Mouse (Mus musculus): ENCODE results near the gene Ggt1. TPM values are rescaled to one million over a fixed set of nuclear protein-coding genes. Genes with fewer than 3 reads are reported as not detected.
A peak's percentile ranks its signal among the peaks of the same experiment; 100 is the strongest.

The Ggt1 gene
- total and polyA plus RNA-seq, 3 experiments: 1.3 to 3.8 (median 2.1) TPM

GRCm38 (mm10) chr10:75585876-75586552 is 24.6 kb downstream of the Ggt1 start:
- DNase-seq (ENCODE audit: extremely low read depth): peak; percentile 90
- no peak overlapping the region for H3K9ac ChIP-seq (ENCODE audit: insufficient read depth, low read depth)
- no peaks in the 10 kb centered on the region for H3K79me2 ChIP-seq (replicated peaks; ENCODE audit: control insufficient read depth, extremely low read depth, insufficient read depth, poor library complexity, severe bottlenecking)
- dilution Hi-C loops (cut with MboI; ENCODE audit: extremely low pct_ligation_motif_present, extremely low pct_unique_long_range_greater_than_20kb, low sequenced_read_pairs): no loop called here
- H3K4me3 ChIP-seq (replicated peaks in 1 of 3; ENCODE audit: low read depth in 2 of 3, low read length in 2 of 3, poor library complexity in 1 of 3): no peak overlapping the region
- no peak overlapping the region for H3K27ac ChIP-seq (ENCODE audit: insufficient read depth, low read depth)
- in situ Hi-C loops (cut with MboI; ENCODE audit: low pct_ligation_motif_present, low pct_unique_long_range_greater_than_20kb, low sequenced_read_pairs): loop anchor here (10.0 to 25.0 kb wide), 3 partner anchors 49 to 376 kb away; partner anchors contain the start of genes Gm5134 and Gstt2
- H3K4me2 ChIP-seq (ENCODE audit: insufficient read depth, low read depth, poor library complexity, severe bottlenecking): peak overlapping the region; percentile 37
- no peaks in the 10 kb centered on the region for H3K36me3 ChIP-seq (replicated peaks in 1 of 2; ENCODE audit: control insufficient read depth in 1 of 2, insufficient read depth in 1 of 2, low read length in 1 of 2)
- no peaks in the 10 kb centered on the region for H3K9me3 ChIP-seq (replicated peaks; ENCODE audit: low read length)
- TF ChIP-seq SMC3 (IDR thresholded peaks at IDR 0.05; ENCODE audit: low read depth, low read length) (peak; percentile 89), ZKSCAN1 (IDR thresholded peaks at IDR 0.05; ENCODE audit: borderline replicate concordance, low read depth, low read length) (no peak), ZC3H11A (IDR thresholded peaks at IDR 0.05; ENCODE audit: low read depth, low read length) (peak; percentile 58), RAD21 (IDR thresholded peaks at IDR 0.05; ENCODE audit: low read depth, low read length) (peak; percentile 97), TBP (conservative IDR thresholded peaks at IDR 0.05; ENCODE audit: low read depth, low read length) (no peak), CHD2 (IDR thresholded peaks at IDR 0.05; ENCODE audit: low read length) (no peak), IRF4 (IDR thresholded peaks at IDR 0.05; ENCODE audit: low read depth, low read length) (no peak), GABPA (IDR thresholded peaks at IDR 0.05; ENCODE audit: insufficient replicate concordance, low read depth, low read length) (no peak), BHLHE40 (IDR thresholded peaks at IDR 0.05; ENCODE audit: low read depth, low read length) (no peak), ELF1 (IDR thresholded peaks at IDR 0.05; ENCODE audit: low read depth, low read length) (no peak), MAZ (IDR thresholded peaks at IDR 0.05; ENCODE audit: low read depth, low read length) (no peak), NRF1 (IDR thresholded peaks at IDR 0.05; ENCODE audit: low read depth, low read length) (no peak), CTCF (conservative IDR thresholded peaks at IDR 0.05 in 1 of 2, IDR thresholded peaks at IDR 0.05 in 1 of 2; ENCODE audit: low read depth in 2 of 2, low read length in 2 of 2) (peak; percentile 95 to 98)
- peaks cover 11 to 38% of the 10 kb centered on the region in 2 experiments for H3K4me1 ChIP-seq (ENCODE audit: control insufficient read depth in 1 of 2, insufficient read depth in 2 of 2)
- H3K27me3 ChIP-seq (replicated peaks): peaks cover 5% of the 10 kb centered on the region

- peaks cover 5% of the 10 kb centered on the region for H3K27me3 ChIP-seq (replicated peaks)
- peak overlapping the region; percentile 9; the same call in 1 of the 2 replicates for H3K4me2 ChIP-seq (ENCODE audit: insufficient read depth, low read depth, poor library complexity, severe bottlenecking)
- no peaks in the 10 kb centered on the region for H3K36me3 ChIP-seq (replicated peaks in 1 of 2; ENCODE audit: control insufficient read depth in 1 of 2, insufficient read depth in 1 of 2, low read length in 1 of 2)
- in situ Hi-C loops (cut with MboI; ENCODE audit: low pct_ligation_motif_present, low pct_unique_long_range_greater_than_20kb, low sequenced_read_pairs) (loop anchor here (10.0 to 25.0 kb wide), 3 partner anchors 48 to 376 kb away; partner anchors contain the start of genes Gm5134 and Gstt2), dilution Hi-C loops (cut with MboI; ENCODE audit: extremely low pct_ligation_motif_present, extremely low pct_unique_long_range_greater_than_20kb, low sequenced_read_pairs) (no loop called here)
- H3K4me1 ChIP-seq (ENCODE audit: control insufficient read depth in 1 of 2, insufficient read depth in 2 of 2): peaks cover 14 to 43% of the 10 kb centered on the region in 2 experiments
- H3K4me3 ChIP-seq (replicated peaks in 1 of 3; ENCODE audit: low read depth in 2 of 3, low read length in 2 of 3, poor library complexity in 1 of 3): no peak overlapping the region
- H3K79me2 ChIP-seq (replicated peaks; ENCODE audit: control insufficient read depth, extremely low read depth, insufficient read depth, poor library complexity, severe bottlenecking): no peaks in the 10 kb centered on the region
- no peak for DNase-seq (ENCODE audit: extremely low read depth)
- TF ChIP-seq MAX (IDR thresholded peaks at IDR 0.05; ENCODE audit: low read length) (no peak), USF1 (IDR thresholded peaks at IDR 0.05; ENCODE audit: low read depth, low read length) (no peak), POLR2AphosphoS2 (IDR thresholded peaks at IDR 0.05; ENCODE audit: low read depth, low read length) (no peak), MAZ (IDR thresholded peaks at IDR 0.05; ENCODE audit: low read depth, low read length) (no peak), TBP (conservative IDR thresholded peaks at IDR 0.05; ENCODE audit: low read depth, low read length) (no peak), CHD2 (IDR thresholded peaks at IDR 0.05; ENCODE audit: low read length) (0 out of 2 replicates have a peak, but pooled peaks have one; percentile 5), TCF12 (IDR thresholded peaks at IDR 0.05; ENCODE audit: low read depth, low read length) (no peak), ZNF384 (IDR thresholded peaks at IDR 0.05; ENCODE audit: low read depth, low read length) (no peak)
- H3K9ac ChIP-seq (ENCODE audit: insufficient read depth, low read depth): no peak overlapping the region
- H3K27ac ChIP-seq (ENCODE audit: insufficient read depth, low read depth): no peak overlapping the region
- H3K9me3 ChIP-seq (replicated peaks; ENCODE audit: low read length): no peaks in the 10 kb centered on the region
Measured at GRCm38 (mm10) chr10:75586553-75586879, 25.1 kb downstream of the Ggt1 start.
